Mouse (Mus musculus) myocyte (in vitro differentiated cells): ENCODE data around the gene Selenon.

Experiments used
- MAX ChIP-seq: IDR thresholded peaks from one replicate; pipeline ENCODE4 v1.6.1; 2011; ENCODE audit warnings: low read depth, mild to moderate bottlenecking, control low read depth
- MYOG ChIP-seq, 3 experiments: IDR thresholded peaks; one replicate each; pipeline ENCODE4 v1.6.1; 2011; ENCODE audit warnings: control low read depth in 2 of 3, low read depth in 2 of 3, mild to moderate bottlenecking in 2 of 3; ENCODE audit not compliant: insufficient read length in 2 of 3, control insufficient read depth in 1 of 3, insufficient read depth in 1 of 3
- POLR2A ChIP-seq: IDR thresholded peaks from one replicate; pipeline ENCODE4 v1.6.1; 2011; ENCODE audit warnings: low read depth, mild to moderate bottlenecking, control low read depth, moderate library complexity; ENCODE audit not compliant: insufficient read length
- POLR2AphosphoS2 ChIP-seq: IDR thresholded peaks from one replicate; pipeline ENCODE4 v1.6.1; 2011; ENCODE audit warnings: low read depth, control low read depth; ENCODE audit not compliant: insufficient read length
- USF1 ChIP-seq: IDR thresholded peaks from one replicate; pipeline ENCODE4 v1.6.1; 2011; ENCODE audit warnings: low read depth, mild to moderate bottlenecking, control low read depth, moderate library complexity

- TF ChIP-seq POLR2A (no peak), MYOG (IDR thresholded peaks at IDR 0.05; ENCODE audit: control insufficient read depth in 1 of 3, insufficient read depth in 1 of 3, insufficient read length in 2 of 3, low read depth in 2 of 3) (no peak), MAX (no peak), USF1 (no peak), POLR2AphosphoS2 (no peak)
These were observed 38.4 kb upstream of the Selenon start for GRCm38 (mm10) chr4:134590227-134590926.
